Mouse (Mus musculus) liver, embryonic 15.5 days (tissue): Measurements from ENCODE around the gene Wdsub1. TPM values are rescaled to one million over a fixed set of nuclear protein-coding genes. Genes with fewer than 3 reads are reported as not detected.

Source experiments
- ATAC-seq: fragments of 200-750 bp; cut with Nextera tagmentation; 2 replicates; pipeline ENCODE4 v1.8.0; 2017; ENCODE audit warnings: moderate number of reproducible peaks, mild to moderate bottlenecking, moderate library complexity; ENCODE audit not compliant: insufficient read depth
- H3K27ac ChIP-seq: fragments of 300-500 bp; sonication (generic); replicated peaks from 2 replicates; pipeline ENCODE4 v1.5.1; 2015; ENCODE audit warnings: mild to moderate bottlenecking, inconsistent platforms
- H3K27me3 ChIP-seq: fragments of 300-500 bp; sonication (generic); 2 replicates; pipeline ENCODE4 v1.6.1; 2015; ENCODE audit warnings: mild to moderate bottlenecking, inconsistent platforms
- H3K36me3 ChIP-seq: fragments of 300-500 bp; sonication (generic); replicated peaks from 2 replicates; pipeline ENCODE4 v1.6.1; 2015; ENCODE audit warnings: moderate library complexity, mild to moderate bottlenecking, inconsistent platforms
- H3K4me1 ChIP-seq: fragments of 300-500 bp; sonication (generic); replicated peaks from 2 replicates; pipeline ENCODE4 v1.6.1; 2015; ENCODE audit warnings: inconsistent platforms
- H3K4me2 ChIP-seq: fragments of 300-500 bp; sonication (generic); 2 replicates; pipeline ENCODE4 v1.6.1; 2015; ENCODE audit warnings: moderate library complexity, mild to moderate bottlenecking, inconsistent platforms
- H3K4me3 ChIP-seq: fragments of 300-500 bp; sonication (generic); replicated peaks from 2 replicates; pipeline ENCODE4 v1.5.1; 2015; ENCODE audit warnings: mild to moderate bottlenecking, inconsistent platforms
- H3K9ac ChIP-seq: fragments of 300-500 bp; sonication (generic); 2 replicates; pipeline ENCODE4 v1.6.1; 2015; ENCODE audit warnings: moderate library complexity, mild to moderate bottlenecking, inconsistent platforms
- H3K9me3 ChIP-seq: fragments of 300-500 bp; sonication (generic); replicated peaks from 2 replicates; pipeline ENCODE4 v1.6.1; 2016; ENCODE audit warnings: inconsistent platforms
- WGBS: fragments of 180-500 bp; shearing (Covaris S2); methylation state at CpG from one replicate; pipeline ENCODE4 v1.1.7; 2015; ENCODE audit warnings: mixed read lengths; ENCODE audit not compliant: insufficient replicate concordance; 5-methylcytosine and 5-hydroxymethylcytosine counted together
- polyA plus RNA-seq: library from polyadenylated mRNA; unstranded; fragments of >200 nt; fragmentation: Nextera tagmentation; extraction: Ambion mirVana; gene quantifications from 2 replicates; pipeline ENCODE4 v1.2.1, GENCODE M21; 2015

The Wdsub1 gene
- polyA plus RNA-seq, 1 experiment from 2014 or later = 8.4 TPM

- no peaks in the 10 kb centered on the region for H3K9me3 ChIP-seq
- H3K4me1 ChIP-seq = no peaks in the 10 kb centered on the region
- ATAC-seq = no peak
- H3K27ac ChIP-seq = no peak overlapping the region
- no peaks in the 10 kb centered on the region for H3K36me3 ChIP-seq
- H3K4me3 ChIP-seq = no peak overlapping the region
- 78% methylated on average over 4 of the region's 4 CpGs for WGBS
- H3K9ac ChIP-seq = no peak overlapping the region
- H3K4me2 ChIP-seq = no peak overlapping the region
- H3K27me3 ChIP-seq = no peaks in the 10 kb centered on the region
Measured at GRCm38 (mm10) chr2:59825380-59825779, 57.0 kb downstream of the Wdsub1 start.

GRCm38 (mm10) chr2:59824289-59824688 lies 58.1 kb downstream of the Wdsub1 start:
- ATAC-seq = no peak
- H3K9me3 ChIP-seq = no peaks in the 10 kb centered on the region
- no peaks in the 10 kb centered on the region for H3K36me3 ChIP-seq
- H3K27me3 ChIP-seq = no peaks in the 10 kb centered on the region
- H3K4me1 ChIP-seq = no peaks in the 10 kb centered on the region
- no peak overlapping the region for H3K4me2 ChIP-seq
- H3K27ac ChIP-seq = no peak overlapping the region
- no peak overlapping the region for H3K9ac ChIP-seq
- H3K4me3 ChIP-seq = no peak overlapping the region
- WGBS = 65% methylated on average over 8 of the region's 8 CpGs

- H3K4me1 ChIP-seq = no peaks in the 10 kb centered on the region
- no peak for ATAC-seq
- H3K9me3 ChIP-seq = no peaks in the 10 kb centered on the region
- H3K4me2 ChIP-seq = no peak overlapping the region
- no peak overlapping the region for H3K4me3 ChIP-seq
- no peaks in the 10 kb centered on the region for H3K27me3 ChIP-seq
- no peak overlapping the region for H3K9ac ChIP-seq
- H3K27ac ChIP-seq = no peak overlapping the region
- no peaks in the 10 kb centered on the region for H3K36me3 ChIP-seq
- 73% methylated on average over 2 of the region's 2 CpGs for WGBS
Measured at GRCm38 (mm10) chr2:59821044-59821443, 61.3 kb downstream of the Wdsub1 start.

- Histone ChIP-seq H3K4me1 (no peaks in the 10 kb centered on the region), H3K4me2 (no peak overlapping the region), H3K36me3 (no peaks in the 10 kb centered on the region), H3K27me3 (no peaks in the 10 kb centered on the region), H3K27ac (no peak overlapping the region), H3K4me3 (no peak overlapping the region), H3K9ac (no peak overlapping the region), H3K9me3 (no peaks in the 10 kb centered on the region)
- 79% methylated on average over 15 of the region's 15 CpGs for WGBS
- ATAC-seq = no peak
Measured at GRCm38 (mm10) chr2:59820088-59820487, 62.3 kb downstream of the Wdsub1 start.

- no peaks in the 10 kb centered on the region for H3K27me3 ChIP-seq
- H3K4me2 ChIP-seq = no peak overlapping the region
- H3K36me3 ChIP-seq = no peaks in the 10 kb centered on the region
Measured at GRCm38 (mm10) chr2:59819415-59819814, 63.0 kb downstream of the Wdsub1 start.

GRCm38 (mm10) chr2:59818663-59819062 lies 63.7 kb downstream of the Wdsub1 start:
- Histone ChIP-seq H3K9me3 (no peaks in the 10 kb centered on the region), H3K27me3 (no peaks in the 10 kb centered on the region), H3K36me3 (no peaks in the 10 kb centered on the region), H3K4me1 (no peaks in the 10 kb centered on the region), H3K27ac (no peak overlapping the region), H3K4me2 (no peak overlapping the region), H3K4me3 (no peak overlapping the region), H3K9ac (no peak overlapping the region)
- WGBS = 80% methylated on average over 15 of the region's 15 CpGs
- ATAC-seq = no peak

More at GRCm38 (mm10) chr2:59819415-59819814, 63.0 kb downstream of the Wdsub1 start:
- Histone ChIP-seq H3K27ac (no peak overlapping the region), H3K9ac (no peak overlapping the region), H3K9me3 (no peaks in the 10 kb centered on the region), H3K4me3 (no peak overlapping the region), H3K4me1 (no peaks in the 10 kb centered on the region)
- ATAC-seq = no peak
- WGBS = 83% methylated on average over 6 of the region's 6 CpGs

GRCm38 (mm10) chr2:59814997-59815396 lies 67.4 kb downstream of the Wdsub1 start:
- H3K9me3 ChIP-seq = no peaks in the 10 kb centered on the region
- H3K9ac ChIP-seq = no peak overlapping the region
- no peaks in the 10 kb centered on the region for H3K36me3 ChIP-seq
- no peaks in the 10 kb centered on the region for H3K4me1 ChIP-seq
- no peak overlapping the region for H3K4me2 ChIP-seq
- H3K4me3 ChIP-seq = no peak overlapping the region
- no peaks in the 10 kb centered on the region for H3K27me3 ChIP-seq
- 59% methylated on average over 8 of the region's 8 CpGs for WGBS
- ATAC-seq = no peak
- no peak overlapping the region for H3K27ac ChIP-seq

GRCm38 (mm10) chr2:59813457-59813856 lies 68.9 kb downstream of the Wdsub1 start:
- no peak overlapping the region for H3K27ac ChIP-seq
- no peaks in the 10 kb centered on the region for H3K27me3 ChIP-seq
- H3K9me3 ChIP-seq = no peaks in the 10 kb centered on the region
- no peak for ATAC-seq
- H3K4me2 ChIP-seq = no peak overlapping the region
- 75% methylated on average over 13 of the region's 13 CpGs for WGBS
- no peaks in the 10 kb centered on the region for H3K36me3 ChIP-seq
- H3K4me3 ChIP-seq = no peak overlapping the region
- no peaks in the 10 kb centered on the region for H3K4me1 ChIP-seq
- H3K9ac ChIP-seq = no peak overlapping the region

GRCm38 (mm10) chr2:59812641-59813040 lies 69.8 kb downstream of the Wdsub1 start:
- Histone ChIP-seq H3K36me3 (0 out of 2 replicates have a peak, but pooled peaks cover 4% of the 10 kb centered on the region), H3K9me3 (no peaks in the 10 kb centered on the region), H3K4me3 (no peak overlapping the region), H3K27ac (no peak overlapping the region), H3K27me3 (no peaks in the 10 kb centered on the region), H3K4me1 (no peaks in the 10 kb centered on the region), H3K4me2 (no peak overlapping the region), H3K9ac (no peak overlapping the region)
- 71% methylated on average over 1 of the region's 1 CpGs for WGBS
- ATAC-seq = no peak

GRCm38 (mm10) chr2:59811247-59811646 lies 71.1 kb downstream of the Wdsub1 start:
- Histone ChIP-seq H3K36me3 (peaks cover 4% of the 10 kb centered on the region; the same call in 1 of the 2 replicates), H3K9ac (no peak overlapping the region), H3K27me3 (no peaks in the 10 kb centered on the region), H3K4me3 (no peak overlapping the region), H3K9me3 (no peaks in the 10 kb centered on the region), H3K27ac (no peak overlapping the region), H3K4me1 (no peaks in the 10 kb centered on the region), H3K4me2 (no peak overlapping the region)
- no peak for ATAC-seq
- WGBS = 54% methylated on average over 1 of the region's 1 CpGs

- 67% methylated on average over 7 of the region's 7 CpGs for WGBS
- no peak overlapping the region for H3K9ac ChIP-seq
- H3K4me2 ChIP-seq = no peak overlapping the region
- H3K4me1 ChIP-seq = no peaks in the 10 kb centered on the region
- H3K27ac ChIP-seq = no peak overlapping the region
- H3K9me3 ChIP-seq = no peaks in the 10 kb centered on the region
- peaks cover 4% of the 10 kb centered on the region; the same call in 1 of the 2 replicates for H3K36me3 ChIP-seq
- ATAC-seq = no peak
- no peak overlapping the region for H3K4me3 ChIP-seq
- H3K27me3 ChIP-seq = no peaks in the 10 kb centered on the region
Measured at GRCm38 (mm10) chr2:59810039-59810438, 72.4 kb downstream of the Wdsub1 start.

- Histone ChIP-seq H3K27me3 (no peaks in the 10 kb centered on the region), H3K9me3 (no peaks in the 10 kb centered on the region), H3K27ac (no peak overlapping the region), H3K9ac (no peak overlapping the region), H3K4me3 (no peak overlapping the region), H3K4me2 (no peak overlapping the region), H3K36me3 (peaks cover 4% of the 10 kb centered on the region; the same call in 1 of the 2 replicates), H3K4me1 (no peaks in the 10 kb centered on the region)
- no peak for ATAC-seq
- WGBS = 26% methylated on average over 4 of the region's 4 CpGs
Measured at GRCm38 (mm10) chr2:59808608-59809007, 73.8 kb downstream of the Wdsub1 start.
